Mouse (Mus musculus) erythroblast, embryonic 14.5 days (primary cell): ENCODE measurements at regions not wholly inside any gene's neighbourhood (a gene's known extent, or its start where the extent isn't known, plus 50 kb on each side); places are given as distances from the start of the nearest gene placed in this dataset.

ENCODE experiments used
- GATA1 ChIP-seq: IDR thresholded peaks from 2 replicates; pipeline ENCODE4 v1.6.1; 2012; ENCODE audit warnings: low read length, inconsistent platforms, mixed read lengths
- TAL1 ChIP-seq: IDR thresholded peaks from 3 replicates; pipeline ENCODE4 v1.6.1; 2012; ENCODE audit warnings: low read length, inconsistent platforms, mixed read lengths

GRCm38 (mm10) chr12:25235071-25235470 lies 138.1 kb upstream of the Id2 start:
- TF ChIP-seq GATA1, result no peak
- no peak for TF ChIP-seq TAL1
